Mouse (Mus musculus): ENCODE measurements at regions not wholly inside any gene's neighbourhood (a gene's known extent, or its start where the extent isn't known, plus 50 kb on each side); places are given as distances from the start of the nearest gene placed in this dataset.
"Not testable (repeated sequence)": the region's sequence is repeated elsewhere in the genome, so short reads cannot be mapped to it uniquely, and the experiment has no call there.

DNA sequence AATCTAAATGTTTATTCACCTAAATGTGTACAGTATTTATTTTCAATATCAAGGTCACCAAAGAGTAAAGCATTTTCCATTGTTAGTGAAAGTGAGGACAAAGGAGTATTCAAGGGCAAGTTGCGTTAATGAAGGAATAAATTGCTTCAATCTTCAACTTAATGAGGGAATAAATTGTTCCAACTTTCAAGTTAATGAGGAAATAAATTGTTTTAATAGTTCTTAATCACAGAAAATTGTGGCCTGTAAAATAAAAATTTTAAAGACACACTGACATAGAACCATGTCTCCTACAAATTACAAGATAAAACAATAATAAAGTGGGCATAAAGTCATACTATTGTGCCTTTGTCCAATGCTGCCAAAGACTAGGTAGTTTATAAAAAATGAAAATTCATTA is 375.4 kb upstream of the Adamts5 start:
- 57% methylated on average over 1 of the region's 1 CpGs for WGBS (ENCODE audit: insufficient replicate concordance)
- no peak overlapping the region for H3K4me2 ChIP-seq
- no peaks in the 10 kb centered on the region for H3K27me3 ChIP-seq (replicated peaks)
- no peak for ATAC-seq
- H3K9me3 ChIP-seq (replicated peaks): no peaks in the 10 kb centered on the region
- no peaks in the 10 kb centered on the region for H3K4me1 ChIP-seq
- no peak overlapping the region for H3K9ac ChIP-seq
- no peaks in the 10 kb centered on the region for H3K36me3 ChIP-seq
- H3K4me3 ChIP-seq: no peak overlapping the region
- H3K27ac ChIP-seq: no peak overlapping the region

GRCm38 (mm10) chr16:86261612-86262011 is 360.0 kb upstream of the Adamts5 start:
- H3K27me3 ChIP-seq (replicated peaks): no peaks in the 10 kb centered on the region
- no peaks in the 10 kb centered on the region for H3K9me3 ChIP-seq (replicated peaks)
- no peaks in the 10 kb centered on the region for H3K4me1 ChIP-seq
- WGBS (ENCODE audit: insufficient replicate concordance): 15% methylated on average over 8 of the region's 8 CpGs
- no peak for ATAC-seq
- no peak overlapping the region for H3K27ac ChIP-seq
- H3K9ac ChIP-seq: no peak overlapping the region
- no peak overlapping the region for H3K4me2 ChIP-seq
- no peak overlapping the region for H3K4me3 ChIP-seq
- H3K36me3 ChIP-seq: no peaks in the 10 kb centered on the region

- H3K9ac ChIP-seq: no peak overlapping the region
- no peaks in the 10 kb centered on the region for H3K27me3 ChIP-seq (replicated peaks)
- H3K27ac ChIP-seq: no peak overlapping the region
Measured at GRCm38 (mm10) chr16:86252630-86253029, 351.0 kb upstream of the Adamts5 start.

GRCm38 (mm10) chr16:86250021-86250420 is 348.4 kb upstream of the Adamts5 start:
- Histone ChIP-seq H3K4me3 (no peak overlapping the region), H3K27ac (no peak overlapping the region), H3K9ac (no peak overlapping the region), H3K27me3 (replicated peaks) (no peaks in the 10 kb centered on the region), H3K4me2 (no peak overlapping the region), H3K4me1 (no peaks in the 10 kb centered on the region), H3K36me3 (no peaks in the 10 kb centered on the region), H3K9me3 (replicated peaks) (no peaks in the 10 kb centered on the region)
- ATAC-seq: no peak
- WGBS (ENCODE audit: insufficient replicate concordance): 82% methylated on average over 6 of the region's 6 CpGs

More at GRCm38 (mm10) chr16:86252630-86253029, 351.0 kb upstream of the Adamts5 start:
- no peaks in the 10 kb centered on the region for H3K9me3 ChIP-seq (replicated peaks)
- no peaks in the 10 kb centered on the region for H3K4me1 ChIP-seq
- no peak overlapping the region for H3K4me3 ChIP-seq
- H3K36me3 ChIP-seq: no peaks in the 10 kb centered on the region
- no peak for ATAC-seq
- no peak overlapping the region for H3K4me2 ChIP-seq

DNA sequence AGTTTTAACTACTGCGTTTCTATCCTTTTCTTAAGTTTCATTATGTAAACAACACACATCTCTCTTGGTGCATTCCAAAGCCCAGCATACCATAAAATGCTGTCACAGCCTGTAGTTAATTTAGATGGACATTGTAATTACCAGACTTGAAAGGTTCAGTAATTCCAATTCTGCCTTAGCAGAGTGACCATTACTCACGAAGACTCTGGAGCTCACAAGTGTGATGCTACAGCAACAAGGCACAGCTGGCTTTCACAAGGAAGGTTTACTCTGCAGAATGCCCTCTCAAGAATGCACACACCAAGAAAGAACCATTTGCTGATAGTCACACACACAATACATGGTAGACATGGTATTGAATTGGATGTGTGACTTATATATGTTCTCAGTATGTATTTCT is 342.6 kb upstream of the Adamts5 start:
- Histone ChIP-seq H3K9ac (no peak overlapping the region), H3K9me3 (replicated peaks) (no peaks in the 10 kb centered on the region), H3K27me3 (replicated peaks) (no peaks in the 10 kb centered on the region), H3K27ac (no peak overlapping the region), H3K4me1 (no peaks in the 10 kb centered on the region), H3K36me3 (no peaks in the 10 kb centered on the region), H3K4me3 (no peak overlapping the region), H3K4me2 (no peak overlapping the region)
- 62% methylated on average over 2 of the region's 2 CpGs for WGBS (ENCODE audit: insufficient replicate concordance)
- ATAC-seq: no peak

DNA sequence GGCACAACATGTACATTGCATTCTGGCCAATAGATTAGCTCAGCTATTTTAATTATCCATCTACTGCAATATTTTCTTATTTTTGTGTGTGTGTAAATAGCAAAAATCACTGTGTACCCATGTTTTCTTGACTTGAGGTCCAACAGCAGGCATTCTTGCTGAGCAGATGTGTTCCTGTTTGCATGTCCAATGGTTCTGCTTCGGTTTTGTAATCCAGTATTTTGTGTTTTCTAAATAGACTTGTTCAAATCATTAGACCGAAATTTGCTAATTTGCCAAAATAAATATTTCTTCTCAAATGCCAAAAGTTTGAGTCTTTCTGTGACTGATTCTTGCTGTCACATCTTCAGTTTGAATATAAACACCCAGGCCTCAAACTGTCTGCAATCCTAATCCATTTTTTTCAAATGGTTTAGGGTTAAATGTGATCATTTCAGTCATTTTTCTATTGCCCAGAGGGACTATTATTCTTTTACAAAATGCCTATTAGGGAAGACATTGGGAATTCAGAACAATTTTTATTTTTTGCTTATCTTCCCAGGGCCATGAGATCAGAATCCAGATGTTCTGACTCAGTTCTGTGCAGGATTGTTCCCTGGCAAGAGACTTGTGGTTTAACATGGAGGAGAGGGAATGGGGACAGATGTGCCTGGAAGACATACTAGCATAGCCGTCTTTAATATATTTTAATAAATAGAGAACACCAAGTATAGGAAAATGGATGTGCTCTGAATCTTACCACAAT is 341.3 kb upstream of the Adamts5 start:
- Histone ChIP-seq H3K4me3 (no peak overlapping the region), H3K36me3 (no peaks in the 10 kb centered on the region), H3K9me3 (replicated peaks) (no peaks in the 10 kb centered on the region), H3K27me3 (replicated peaks) (no peaks in the 10 kb centered on the region), H3K4me2 (no peak overlapping the region), H3K27ac (no peak overlapping the region), H3K9ac (no peak overlapping the region), H3K4me1 (no peaks in the 10 kb centered on the region)
- 64% methylated on average over 3 of the region's 3 CpGs for WGBS (ENCODE audit: insufficient replicate concordance)
- no peak for ATAC-seq

- Histone ChIP-seq H3K4me1 (no peaks in the 10 kb centered on the region), H3K4me2 (no peak overlapping the region), H3K27ac (no peak overlapping the region), H3K9me3 (replicated peaks) (no peaks in the 10 kb centered on the region), H3K27me3 (replicated peaks) (no peaks in the 10 kb centered on the region), H3K4me3 (no peak overlapping the region), H3K36me3 (no peaks in the 10 kb centered on the region), H3K9ac (no peak overlapping the region)
- ATAC-seq: no peak
- 64% methylated on average over 3 of the region's 3 CpGs for WGBS (ENCODE audit: insufficient replicate concordance)
Measured at GRCm38 (mm10) chr16:86222997-86223396, 321.4 kb upstream of the Adamts5 start.

- Histone ChIP-seq H3K9ac (no peak overlapping the region), H3K9me3 (replicated peaks) (no peaks in the 10 kb centered on the region), H3K27me3 (replicated peaks) (no peaks in the 10 kb centered on the region), H3K4me2 (no peak overlapping the region), H3K4me1 (no peaks in the 10 kb centered on the region), H3K27ac (no peak overlapping the region), H3K4me3 (no peak overlapping the region), H3K36me3 (no peaks in the 10 kb centered on the region)
- ATAC-seq: no peak
Measured at GRCm38 (mm10) chr16:86210547-86210946, 308.9 kb upstream of the Adamts5 start.

DNA sequence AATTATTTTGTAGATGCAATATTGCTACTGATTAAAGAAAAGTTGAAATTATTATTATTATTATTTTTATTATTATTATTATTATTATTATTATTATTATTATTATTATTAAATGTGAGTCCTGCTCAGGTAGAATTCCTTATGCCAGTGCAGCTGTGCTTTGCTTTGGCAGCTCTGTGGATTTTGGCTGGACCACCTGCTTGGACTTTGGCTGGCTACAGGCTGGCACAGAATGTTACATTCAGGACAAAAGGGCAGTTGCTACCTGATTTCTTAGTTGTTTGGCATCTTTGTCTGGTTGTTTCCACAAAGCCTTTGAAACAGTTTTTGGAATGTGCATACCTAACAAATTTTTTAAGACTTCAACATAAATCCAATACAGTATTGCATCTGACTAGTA is 307.7 kb upstream of the Adamts5 start:
- Histone ChIP-seq H3K36me3 (no peaks in the 10 kb centered on the region), H3K4me3 (no peak overlapping the region), H3K4me1 (no peaks in the 10 kb centered on the region), H3K9ac (no peak overlapping the region), H3K4me2 (no peak overlapping the region), H3K9me3 (replicated peaks) (no peaks in the 10 kb centered on the region), H3K27ac (no peak overlapping the region), H3K27me3 (replicated peaks) (no peaks in the 10 kb centered on the region)
- ATAC-seq: no peak

GRCm38 (mm10) chr16:86189874-86190273 is 288.2 kb upstream of the Adamts5 start:
- 55% methylated on average over 1 of the region's 1 CpGs for WGBS (ENCODE audit: insufficient replicate concordance)
- ATAC-seq: no peak
- Histone ChIP-seq H3K4me2 (no peak overlapping the region), H3K9ac (no peak overlapping the region), H3K36me3 (no peaks in the 10 kb centered on the region), H3K4me3 (no peak overlapping the region), H3K9me3 (replicated peaks) (no peaks in the 10 kb centered on the region), H3K27ac (no peak overlapping the region), H3K27me3 (replicated peaks) (no peaks in the 10 kb centered on the region), H3K4me1 (no peaks in the 10 kb centered on the region)

GRCm38 (mm10) chr16:86188966-86189365 is 287.3 kb upstream of the Adamts5 start:
- H3K4me1 ChIP-seq: no peaks in the 10 kb centered on the region
- no peak overlapping the region for H3K4me3 ChIP-seq
- H3K9ac ChIP-seq: no peak overlapping the region
- H3K27ac ChIP-seq: no peak overlapping the region
- no peak overlapping the region for H3K4me2 ChIP-seq
- H3K9me3 ChIP-seq (replicated peaks): no peaks in the 10 kb centered on the region
- no peak for ATAC-seq
- H3K27me3 ChIP-seq (replicated peaks): no peaks in the 10 kb centered on the region
- no peaks in the 10 kb centered on the region for H3K36me3 ChIP-seq
- WGBS (ENCODE audit: insufficient replicate concordance): 52% methylated on average over 3 of the region's 3 CpGs

- not testable (repeated sequence) for H3K9me3 ChIP-seq (replicated peaks); ATAC-seq; H3K9ac ChIP-seq; H3K27ac ChIP-seq; H3K27me3 ChIP-seq (replicated peaks); H3K4me3 ChIP-seq; H3K4me1 ChIP-seq; H3K4me2 ChIP-seq; H3K36me3 ChIP-seq
- WGBS (ENCODE audit: insufficient replicate concordance): 63% methylated on average over 4 of the region's 4 CpGs
Measured at GRCm38 (mm10) chr16:86187609-86188008, 286.0 kb upstream of the Adamts5 start.

- no peak overlapping the region for H3K9ac ChIP-seq
- no peak for ATAC-seq
- H3K4me3 ChIP-seq: no peak overlapping the region
- H3K36me3 ChIP-seq: no peaks in the 10 kb centered on the region
- H3K27me3 ChIP-seq (replicated peaks): no peaks in the 10 kb centered on the region
- whole genome bisulfite sequencing (ENCODE audit: insufficient replicate concordance): 67% methylated on average over 4 of the region's 4 CpGs
- no peak overlapping the region for H3K27ac ChIP-seq
- no peaks in the 10 kb centered on the region for H3K4me1 ChIP-seq
- H3K4me2 ChIP-seq: no peak overlapping the region
- H3K9me3 ChIP-seq (replicated peaks): no peaks in the 10 kb centered on the region
Measured at GRCm38 (mm10) chr16:86159021-86159815, 257.6 kb upstream of the Adamts5 start.

Measured in liver, embryonic 12.5 days (tissue).